Mouse (Mus musculus): ENCODE results near the gene Vmn1r104. TPM values are rescaled to one million over a fixed set of nuclear protein-coding genes. Genes with fewer than 3 reads are reported as not detected.

The Vmn1r104 gene
- not detected for total RNA-seq (2023)

GRCm38 (mm10) chr7:20533537-20533936 lies at the start of gene Vmn1r104:
Gene Vmn1r104, plus strand, starts transcription at chr7:20533837.

GRCm38 (mm10) chr7:20510434-20510833 lies 23.2 kb upstream of the Vmn1r104 start, which contains the start of gene Vmn1r103:
Gene Vmn1r103, minus strand, starts transcription at chr7:20510534.

GRCm38 (mm10) chr7:20545657-20546056 lies 12.0 kb downstream of the Vmn1r104 start, which contains the start of gene Gm5726:
Gene Gm5726, minus strand, starts transcription at chr7:20545757.

GRCm38 (mm10) chr7:20576141-20576540 lies 42.5 kb downstream of the Vmn1r104 start, which contains the start of gene Gm4141:
Gene Gm4141, minus strand, starts transcription at chr7:20576241.

Other genes with a start within 250 kb of the Vmn1r104 start
- not detected for gene Gm4133, start 199.8 kb upstream of the Vmn1r104 start, total RNA-seq (2023)
- not detected for gene Gm5728, start 158.4 kb upstream of the Vmn1r104 start, total RNA-seq (2023)
- gene Vmn1r100, start 115.9 kb upstream of the Vmn1r104 start, total RNA-seq (2023) = not detected
- not detected for gene Vmn1r101, start 91.2 kb upstream of the Vmn1r104 start, total RNA-seq (2023)
- gene Gm10670, start 58.9 kb upstream of the Vmn1r104 start, total RNA-seq (2023) = not detected
- not detected for gene Vmn1r103, start 23.3 kb upstream of the Vmn1r104 start, total RNA-seq (2023)
- not detected for gene Gm5726, start 11.9 kb downstream of the Vmn1r104 start, total RNA-seq (2023)
- gene Gm4141, start 42.4 kb downstream of the Vmn1r104 start, total RNA-seq (2023) = not detected
- gene Gm4513, start 65.2 kb downstream of the Vmn1r104 start, total RNA-seq (2023) = not detected
- not detected for gene Vmn1r107, start 135.1 kb downstream of the Vmn1r104 start, total RNA-seq (2023)
- gene Vmn1r111, start 169.4 kb downstream of the Vmn1r104 start, total RNA-seq (2023) = not detected
- not detected for gene Gm10668, start 196.8 kb downstream of the Vmn1r104 start, total RNA-seq (2023)
- gene Vmn1r112, start 237.3 kb downstream of the Vmn1r104 start, total RNA-seq (2023) = not detected

Measured in B cell, adult 67 days (primary cell).